Mouse (Mus musculus) 416B (cell line): ENCODE measurements at regions not wholly inside any gene's neighbourhood (a gene's known extent, or its start where the extent isn't known, plus 50 kb on each side); places are given as distances from the start of the nearest gene placed in this dataset.

Experiments used
- DNase-seq: peaks from one replicate; pipeline ENCODE4 v3.0.0; 2011; ENCODE audit warnings: low read depth

DNA sequence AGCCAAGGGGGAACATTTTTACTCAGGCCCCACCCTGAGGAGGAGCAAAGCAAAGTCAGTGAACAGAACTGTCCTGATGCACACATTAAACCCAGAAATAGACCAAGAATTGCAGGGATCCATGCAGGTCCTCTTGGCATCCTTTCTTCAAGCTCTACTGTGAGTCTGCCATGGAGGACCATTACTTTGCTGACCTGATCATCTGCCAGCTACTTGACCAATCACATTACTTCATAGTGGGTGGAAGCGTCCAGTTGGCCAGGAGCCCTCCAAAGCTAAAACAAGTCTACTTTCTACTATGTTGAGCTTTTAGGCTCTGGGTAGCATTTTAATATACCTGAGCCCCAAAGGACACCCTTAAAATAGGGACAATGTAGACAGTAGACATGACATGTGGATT lies 98.6 kb upstream of the Lgalsl start:
- no peak for DNase-seq

DNA sequence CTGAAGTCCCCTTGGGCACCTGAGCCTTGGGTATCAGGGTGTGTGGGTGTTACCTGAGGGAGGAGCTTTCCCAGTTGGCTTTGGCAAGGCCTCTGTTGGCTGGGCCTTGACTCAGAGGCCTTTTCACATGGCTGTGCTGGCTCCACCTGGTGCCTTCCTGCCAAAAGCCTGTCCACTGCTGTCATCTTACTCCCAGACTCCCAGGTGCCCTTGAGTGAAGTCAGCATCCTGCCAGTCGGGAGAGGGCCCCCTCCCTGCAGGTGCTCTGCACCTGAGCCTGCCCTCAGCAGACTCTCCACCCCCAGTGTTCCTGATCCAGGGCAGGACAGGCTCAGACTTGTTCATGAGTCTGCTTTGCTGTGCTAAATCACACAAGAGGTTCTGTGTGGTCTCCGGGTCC lies 99.2 kb upstream of the Lgalsl start:
- DNase-seq: no peak

DNA sequence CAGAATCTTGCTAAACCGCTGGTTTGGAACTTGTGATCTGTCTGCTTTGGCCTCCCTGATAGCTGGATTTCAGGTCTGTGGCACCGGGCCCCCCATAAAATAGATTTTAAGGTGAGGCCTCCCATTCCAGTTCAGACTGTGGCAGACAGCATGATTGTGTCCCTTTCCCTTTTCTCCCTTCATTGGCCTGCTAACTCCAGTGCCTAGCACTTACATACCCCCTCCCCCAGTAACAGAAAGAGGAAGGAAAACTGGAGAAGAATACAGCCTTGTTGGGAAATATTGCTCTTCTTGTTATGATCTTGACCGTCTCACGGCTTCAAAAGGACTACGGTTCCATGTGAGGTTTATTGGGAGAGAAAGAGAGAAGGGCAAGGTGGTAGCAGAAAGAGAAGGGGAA lies 99.7 kb upstream of the Lgalsl start:
- no peak for DNase-seq

DNA sequence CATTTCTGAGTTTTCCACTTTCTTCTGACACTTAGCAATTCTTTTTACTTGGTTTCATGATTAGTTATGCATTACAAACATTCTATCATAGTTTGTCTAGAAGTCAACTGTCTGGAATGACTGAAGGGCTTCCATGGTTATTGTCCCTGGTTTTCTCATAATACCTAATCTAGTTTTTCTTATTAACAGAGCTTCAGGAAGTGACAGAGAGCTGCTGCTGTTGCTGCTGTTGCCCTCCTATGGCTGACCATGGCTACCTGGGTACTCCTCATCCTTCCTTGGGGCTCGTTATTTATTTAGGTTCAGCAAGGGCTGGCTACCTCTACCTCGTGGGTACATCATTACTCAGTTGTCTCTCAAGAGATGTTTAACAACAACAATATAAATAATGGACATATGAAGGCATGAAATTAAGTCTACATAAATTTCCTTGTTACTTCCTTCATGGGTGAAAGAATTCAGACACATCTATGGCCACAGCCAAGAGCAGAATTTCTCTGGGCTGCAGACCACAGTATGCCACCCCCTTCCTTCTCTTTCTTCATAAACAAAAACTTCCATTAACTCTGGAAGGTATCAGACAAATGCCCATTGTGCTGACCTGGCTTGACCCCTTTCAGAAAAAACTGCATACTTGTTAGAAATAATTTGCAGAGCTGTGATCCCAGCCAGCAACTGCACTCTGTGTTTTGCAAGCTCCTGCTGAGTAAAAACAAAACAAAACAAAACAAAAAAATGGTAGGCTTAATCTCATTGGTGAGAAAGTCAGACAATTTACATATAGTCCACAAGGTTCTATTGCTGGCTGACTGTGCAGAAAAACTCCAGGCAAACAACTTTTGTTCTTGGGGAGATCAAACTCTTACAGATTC lies 103.6 kb upstream of the Lgalsl start:
- no peak for DNase-seq

DNA sequence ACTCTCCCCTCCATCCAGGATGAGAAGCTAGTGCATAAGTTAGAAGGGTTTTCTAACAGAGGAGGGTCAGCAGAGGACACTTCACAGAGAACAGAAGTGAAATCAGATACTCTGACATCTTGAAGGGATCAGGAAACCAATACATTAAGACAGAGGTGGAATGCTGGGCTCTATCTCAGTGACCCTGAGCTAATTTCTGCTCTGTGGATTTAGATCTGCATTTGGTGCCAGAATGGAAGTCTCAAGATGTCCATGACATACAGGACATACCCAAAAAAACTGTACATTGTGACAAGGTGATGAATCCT lies 104.2 kb upstream of the Lgalsl start:
- DNase-seq: no peak

DNA sequence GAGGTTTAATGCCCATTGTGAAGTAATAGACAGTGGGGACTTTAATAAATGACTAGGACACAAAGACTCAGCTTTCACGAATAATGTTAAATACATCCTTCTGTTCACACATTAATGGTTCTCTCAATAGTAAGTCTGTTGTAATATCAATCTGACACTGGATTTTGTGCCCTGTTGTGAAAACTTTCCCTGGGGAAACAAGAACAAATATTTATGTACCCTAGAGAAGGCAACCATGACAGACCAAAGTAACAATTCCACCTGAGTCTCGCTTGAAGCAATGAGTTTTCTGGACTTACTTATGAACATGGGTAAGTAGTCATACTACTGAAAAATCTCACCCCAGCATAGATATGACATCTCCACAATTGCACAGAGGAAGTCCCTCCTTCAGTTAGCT lies 105.1 kb upstream of the Lgalsl start:
- DNase-seq: no peak

DNA sequence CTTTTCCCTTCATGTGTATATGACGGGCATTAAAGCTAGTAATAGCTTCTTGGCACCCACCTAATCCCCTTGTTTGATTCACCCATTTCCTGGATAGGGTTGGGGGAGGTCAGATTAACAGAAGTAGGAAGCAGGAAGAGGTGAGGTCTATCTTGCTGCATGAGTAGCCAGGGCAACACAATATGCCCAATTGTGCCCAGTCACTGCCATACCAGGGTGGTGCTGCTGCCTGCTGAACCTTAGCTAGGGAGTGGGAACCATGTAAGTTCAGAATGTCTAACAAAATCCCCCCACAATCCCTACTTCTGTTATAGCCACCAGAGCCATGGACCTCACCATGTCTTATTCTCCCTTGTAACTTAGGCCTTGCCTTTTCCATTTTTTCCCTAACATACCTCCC lies 106.1 kb upstream of the Lgalsl start:
- DNase-seq: peak; percentile 20

DNA sequence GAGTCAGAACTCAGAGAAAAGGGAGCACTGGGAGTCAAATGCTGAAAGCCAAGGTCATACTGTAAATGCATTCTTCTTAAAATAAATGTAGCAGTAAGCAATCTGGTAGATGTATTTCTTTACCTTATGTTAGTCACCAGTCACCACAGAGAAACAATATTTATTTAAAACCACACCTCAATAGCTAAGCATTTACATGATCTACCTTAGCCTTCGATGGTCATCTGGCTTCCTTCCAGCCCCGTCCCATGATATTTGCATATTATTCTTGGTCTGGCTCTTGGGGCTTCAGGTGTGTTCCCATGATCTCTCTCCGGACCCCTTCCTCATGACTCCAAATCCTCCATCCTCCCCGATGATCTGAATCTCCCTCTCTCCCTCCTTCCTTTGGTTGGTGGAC lies 107.1 kb upstream of the Lgalsl start:
- DNase-seq: no peak

DNA sequence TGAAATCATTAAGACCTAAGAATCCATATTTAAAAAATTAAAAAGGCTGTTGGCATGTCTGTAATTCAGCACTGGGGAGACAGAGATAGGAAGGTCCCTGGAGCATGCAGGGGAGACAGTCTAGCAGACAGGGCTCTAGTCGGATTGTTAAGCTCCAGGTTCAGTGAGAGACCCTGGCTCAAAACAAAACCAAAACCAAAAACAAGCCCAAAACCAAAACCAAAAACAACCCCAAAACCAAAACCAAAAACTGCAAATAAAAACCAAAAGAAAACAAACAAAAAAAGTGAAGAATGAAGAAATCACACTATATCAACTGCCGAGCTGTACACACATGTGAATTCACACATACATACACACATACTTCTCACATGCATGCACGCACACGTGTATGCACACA lies 108.8 kb upstream of the Lgalsl start:
- no peak for DNase-seq

DNA sequence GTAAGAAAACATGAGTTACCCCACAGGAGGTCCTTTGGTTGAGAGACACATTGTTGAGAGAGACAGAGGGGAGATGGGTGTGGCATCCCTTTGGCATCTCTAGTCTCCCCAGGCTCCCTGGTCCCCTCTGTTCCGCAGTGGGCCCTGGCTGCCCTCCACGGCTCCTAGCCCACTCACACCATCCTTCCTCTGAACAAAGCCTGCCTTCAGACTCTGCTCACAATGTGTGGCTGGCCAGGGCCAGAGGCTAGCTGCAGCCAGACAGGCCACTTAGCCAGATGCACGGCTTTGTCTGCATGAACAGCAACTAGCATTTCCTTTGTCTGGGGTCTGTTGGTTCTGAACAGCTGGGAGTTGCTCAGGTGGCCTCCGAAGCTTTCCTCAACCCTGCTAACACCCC lies 110.7 kb upstream of the Lgalsl start:
- no peak for DNase-seq

DNA sequence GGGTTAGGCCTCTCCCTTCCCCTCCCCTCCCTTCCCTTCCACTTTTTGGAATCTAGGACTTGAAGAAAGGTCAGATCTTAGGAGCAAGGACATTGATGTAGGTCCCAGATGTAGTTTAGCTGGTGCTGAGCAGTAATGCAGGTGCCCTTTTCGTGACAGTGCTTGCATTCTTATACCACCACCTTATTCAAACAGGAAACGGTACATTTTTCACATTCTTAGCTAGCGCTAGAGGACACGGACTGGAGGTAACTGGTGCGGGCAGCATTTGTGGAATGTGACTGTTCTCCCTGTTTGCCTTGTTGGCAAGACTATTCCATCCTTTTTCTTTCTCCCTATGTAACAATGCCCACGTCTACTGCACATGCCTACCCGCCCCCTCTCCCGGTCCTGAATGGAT lies 124.7 kb upstream of the Lgalsl start:
- no peak for DNase-seq

DNA sequence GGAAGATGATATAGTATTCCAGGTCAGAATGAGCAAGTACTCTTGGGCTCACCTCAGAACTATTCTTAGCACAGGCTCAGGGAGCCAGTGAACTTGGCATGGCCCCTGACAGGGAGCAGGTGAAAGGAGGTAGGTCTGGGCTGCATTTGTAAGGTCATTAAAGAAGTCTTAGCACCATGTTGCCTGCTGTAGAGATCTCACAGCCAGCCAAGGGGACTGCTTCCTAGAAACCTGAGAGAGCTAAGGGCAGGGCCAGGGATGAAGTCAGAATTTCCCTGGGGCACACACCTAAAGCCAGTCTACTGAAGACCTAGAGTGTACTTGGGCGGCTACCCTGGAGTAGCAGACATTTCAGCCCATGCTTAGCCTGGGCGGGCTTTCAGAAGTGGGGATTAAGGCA lies 126.9 kb upstream of the Lgalsl start:
- DNase-seq: no peak

DNA sequence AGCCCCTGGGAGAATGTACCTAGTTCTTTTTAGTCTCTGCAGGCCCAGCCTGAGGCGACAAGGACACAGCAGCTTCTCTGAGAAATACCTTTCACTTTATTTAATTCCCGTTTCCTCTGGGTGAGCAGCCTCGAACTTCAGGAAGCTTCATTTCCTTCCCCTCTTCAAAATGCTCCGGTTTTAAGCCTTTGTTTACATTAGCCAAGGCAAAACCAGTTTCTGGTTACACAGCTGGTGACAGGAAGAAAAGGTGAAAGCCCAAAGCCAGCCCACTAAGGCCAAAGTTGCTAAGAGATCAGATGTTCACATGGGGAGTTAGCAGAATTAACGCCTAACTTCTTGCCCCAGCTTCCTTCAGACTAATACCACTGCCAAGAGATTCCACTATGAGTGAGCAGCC lies 127.4 kb upstream of the Lgalsl start:
- peak; percentile 82 for DNase-seq

DNA sequence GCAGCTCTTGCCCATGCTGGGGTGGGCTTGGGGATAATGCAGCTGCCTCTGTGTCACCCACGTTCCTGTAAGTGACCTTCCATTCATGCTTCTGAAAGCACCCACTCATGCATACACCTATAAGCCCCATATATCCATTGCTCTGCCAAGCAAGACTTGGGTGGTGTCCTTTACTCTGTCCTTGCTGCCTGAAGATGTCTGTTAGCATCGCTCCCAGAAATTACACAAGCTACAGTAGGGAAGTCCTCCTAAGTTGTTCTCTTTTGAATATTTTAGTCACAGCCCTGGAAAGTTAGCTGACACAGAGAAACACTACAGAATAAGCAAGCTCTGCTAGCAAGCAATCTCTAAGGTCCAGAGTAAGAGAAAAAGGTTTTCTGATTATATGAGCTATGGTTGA lies 129.2 kb upstream of the Lgalsl start:
- no peak for DNase-seq

DNA sequence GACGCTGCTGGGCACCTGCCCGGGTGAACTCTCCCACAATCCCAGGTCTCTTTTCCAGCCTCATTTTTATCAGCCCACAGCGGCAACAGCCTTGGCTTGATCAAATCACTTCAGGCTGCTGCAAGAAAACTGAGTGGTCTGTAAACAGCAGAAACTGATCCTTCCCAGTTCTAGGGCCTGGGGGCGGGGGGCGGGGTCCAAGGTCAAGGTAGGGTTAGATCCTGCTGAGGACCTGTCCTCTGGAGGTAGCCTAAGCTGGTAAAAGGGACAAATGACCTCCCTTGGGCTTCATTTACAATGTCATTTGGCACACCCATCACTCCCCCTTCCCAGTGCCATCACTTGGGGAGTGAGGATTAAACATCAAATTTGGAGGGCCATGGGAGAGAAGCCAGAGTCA lies 129.9 kb upstream of the Lgalsl start:
- no peak for DNase-seq

DNA sequence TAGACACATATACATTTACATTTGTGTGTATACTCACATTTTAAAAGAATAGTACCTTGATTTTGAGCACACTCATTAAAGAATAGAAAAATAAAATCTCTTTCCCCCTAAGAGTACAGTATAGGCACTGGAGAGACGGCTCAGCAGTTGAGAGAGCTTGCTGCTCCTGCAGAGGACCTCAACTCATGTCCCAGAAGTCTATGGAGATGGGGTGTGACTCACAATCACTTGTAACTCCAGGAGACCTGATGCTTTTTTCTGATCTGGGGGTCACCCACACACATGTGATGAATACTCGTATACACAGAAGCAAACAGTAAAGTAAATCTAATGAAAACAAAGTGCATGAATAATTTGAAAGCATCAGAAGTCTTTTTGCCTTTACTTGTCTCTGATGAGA lies 129.5 kb upstream of the Peli1 start:
- DNase-seq: no peak

DNA sequence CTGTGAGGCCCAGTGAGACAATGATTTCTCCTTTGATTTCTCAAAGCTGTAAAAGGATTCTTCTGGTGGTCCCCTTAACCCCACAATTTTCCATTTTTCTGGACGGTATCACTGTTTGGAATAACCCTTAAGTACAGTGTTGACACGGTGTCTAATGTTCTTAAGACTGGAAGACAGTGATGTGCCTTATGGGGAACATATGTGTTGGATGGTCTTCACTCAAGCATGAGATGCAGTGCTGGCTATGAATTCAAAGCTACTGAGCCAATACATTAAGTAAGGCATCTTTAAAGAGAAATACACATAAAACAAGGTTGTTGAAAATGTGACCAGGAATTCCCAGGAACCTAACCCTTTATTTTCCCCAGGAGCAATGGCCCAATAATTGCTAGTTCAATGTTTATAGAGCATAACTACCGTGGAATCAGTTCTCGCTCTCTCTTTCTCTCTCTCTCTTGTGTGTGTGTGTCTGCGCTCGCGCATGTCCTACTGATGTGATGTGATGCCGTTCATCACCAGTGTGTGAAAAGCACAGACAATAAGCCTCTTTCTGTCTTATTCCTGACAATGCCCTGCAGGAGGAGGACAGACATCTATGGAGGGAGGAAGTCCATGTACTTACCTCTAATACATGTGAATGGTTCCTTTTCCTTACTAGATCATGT lies 125.4 kb upstream of the Peli1 start:
- no peak for DNase-seq

DNA sequence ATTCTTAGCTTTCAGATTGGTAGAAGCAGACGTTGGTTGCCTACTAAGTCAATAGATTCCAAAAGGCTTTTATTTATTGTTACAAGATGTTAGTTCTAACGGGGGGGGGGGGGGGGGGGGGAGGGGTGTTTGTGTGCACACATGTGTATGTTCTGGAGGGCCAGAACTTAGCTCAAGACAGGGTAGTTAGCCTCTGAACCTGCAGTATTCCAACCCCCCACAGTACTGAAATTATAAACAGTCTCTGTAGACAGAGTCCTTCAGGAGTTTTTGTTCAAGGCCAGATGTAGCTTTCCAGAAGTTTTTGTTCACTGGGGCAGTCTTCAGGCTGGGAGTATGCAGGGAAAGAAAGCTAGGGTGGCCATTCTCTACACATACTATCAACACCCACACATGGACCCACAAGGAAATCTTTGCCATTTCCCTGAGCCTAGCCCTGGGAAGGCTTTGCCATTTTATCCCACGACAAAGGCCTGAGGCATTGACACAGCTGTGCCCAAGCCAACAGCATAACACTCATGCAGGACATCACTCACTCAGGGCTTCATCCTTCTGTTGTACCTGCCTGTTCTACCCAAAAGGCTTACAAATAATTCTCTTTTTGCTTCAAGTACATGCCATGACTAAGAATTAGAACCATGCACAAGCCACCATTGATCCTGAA lies 123.6 kb upstream of the Peli1 start:
- DNase-seq: no peak

DNA sequence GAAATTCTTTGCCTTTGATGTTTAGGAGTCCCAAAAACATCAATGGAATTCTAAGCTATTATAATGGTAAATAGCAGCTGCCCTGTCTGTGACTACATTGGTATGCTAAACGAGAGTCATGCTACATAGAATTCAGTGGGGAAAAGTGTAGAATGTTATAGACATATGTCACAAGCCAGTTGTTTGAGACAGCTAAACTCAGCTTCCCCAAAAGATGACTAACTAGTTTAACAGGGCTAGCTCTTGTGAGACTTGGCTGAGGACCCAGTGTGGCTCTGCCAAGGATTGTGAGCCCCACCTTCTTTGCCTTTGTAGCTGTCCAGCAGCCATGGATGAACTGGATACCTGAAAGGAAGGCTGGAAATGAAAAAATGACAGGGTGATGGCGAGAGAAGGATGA lies 122.8 kb upstream of the Peli1 start:
- DNase-seq: no peak

DNA sequence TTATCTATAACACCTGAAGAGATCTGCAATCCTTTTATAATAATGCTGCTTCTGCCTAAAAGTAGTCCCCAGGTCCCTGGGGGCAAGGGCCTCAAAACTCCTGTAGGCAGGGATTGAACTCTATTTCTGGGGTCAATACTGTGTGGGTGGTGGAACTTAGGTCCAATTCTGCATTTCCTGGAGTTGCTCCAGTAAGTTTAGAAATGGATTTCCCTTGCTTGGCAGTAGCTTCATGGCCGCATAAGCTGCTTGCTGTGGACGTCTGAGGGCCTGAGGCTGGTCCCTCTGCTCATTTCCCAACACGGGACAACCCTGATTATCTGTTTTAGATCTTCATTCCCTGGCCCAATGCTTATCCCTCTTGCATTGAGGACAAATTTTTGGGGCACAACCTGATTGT lies 118.0 kb upstream of the Peli1 start:
- no peak for DNase-seq

DNA sequence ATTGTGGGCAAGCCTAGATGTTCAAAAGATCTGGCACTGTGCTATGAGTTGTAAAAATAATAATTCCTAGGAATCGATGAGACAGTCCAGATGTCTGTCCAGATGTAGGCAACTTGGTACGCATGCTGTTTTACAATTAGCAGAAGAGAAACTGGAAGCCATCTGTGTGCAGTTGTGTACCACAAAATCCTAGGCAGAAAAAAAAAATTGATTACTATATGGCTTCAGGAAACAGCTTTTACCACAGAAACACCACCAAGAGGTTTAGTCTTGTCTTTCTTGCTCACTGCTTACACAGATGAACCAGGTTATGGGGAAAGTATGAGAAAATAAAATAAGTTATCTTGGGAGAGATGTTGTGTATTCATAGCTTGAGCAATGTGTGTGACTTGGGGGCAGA lies 109.5 kb upstream of the Peli1 start:
- DNase-seq: peak; percentile 14

DNA sequence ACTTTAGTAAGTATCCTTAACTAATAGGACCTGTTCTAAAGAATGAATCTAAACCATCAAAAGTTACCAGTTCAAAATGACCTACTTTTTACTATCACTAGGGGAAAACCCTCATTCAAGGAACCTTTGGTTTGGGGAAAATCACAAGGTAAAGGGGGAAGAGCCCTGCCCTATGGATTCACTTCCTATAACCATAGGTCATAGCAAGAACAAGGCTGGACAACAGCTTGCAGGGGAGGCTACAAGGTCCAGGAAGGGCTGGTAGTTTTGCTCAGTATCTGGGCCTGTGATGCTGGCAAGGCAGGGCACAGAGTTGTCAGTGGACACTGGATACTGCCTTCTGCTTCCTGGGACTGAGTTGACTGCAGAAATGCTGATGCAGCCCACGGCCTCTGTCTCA lies 109.1 kb upstream of the Peli1 start:
- no peak for DNase-seq

DNA sequence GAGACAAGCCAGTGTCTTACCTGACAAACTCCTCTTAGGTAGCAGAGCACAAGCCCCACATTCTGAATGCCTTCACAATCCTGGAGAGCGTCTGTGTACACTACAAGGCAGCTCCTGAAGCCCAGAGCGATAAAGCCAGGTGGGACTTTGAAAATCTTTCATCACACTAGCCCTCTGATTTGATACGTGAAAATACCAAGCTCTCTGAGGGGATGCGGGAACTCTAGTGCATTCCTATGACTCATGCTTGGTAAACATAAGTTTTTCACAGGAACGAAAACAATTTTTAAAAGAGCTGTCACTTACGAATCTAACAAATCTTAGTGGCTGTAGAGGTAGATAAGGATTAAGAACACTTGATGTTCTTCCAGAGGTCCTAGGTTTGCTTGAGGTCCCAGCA lies 108.6 kb upstream of the Peli1 start:
- DNase-seq: no peak
